Mouse (Mus musculus) lung, postnatal 10 days (tissue): ENCODE results near the gene Cyb561.
A peak's percentile ranks its signal among the peaks of the same experiment; 100 is the strongest.

Experiments
- DNase-seq: peaks from one replicate; pipeline ENCODE4 v3.0.0; 2021

The Cyb561 gene

DNA sequence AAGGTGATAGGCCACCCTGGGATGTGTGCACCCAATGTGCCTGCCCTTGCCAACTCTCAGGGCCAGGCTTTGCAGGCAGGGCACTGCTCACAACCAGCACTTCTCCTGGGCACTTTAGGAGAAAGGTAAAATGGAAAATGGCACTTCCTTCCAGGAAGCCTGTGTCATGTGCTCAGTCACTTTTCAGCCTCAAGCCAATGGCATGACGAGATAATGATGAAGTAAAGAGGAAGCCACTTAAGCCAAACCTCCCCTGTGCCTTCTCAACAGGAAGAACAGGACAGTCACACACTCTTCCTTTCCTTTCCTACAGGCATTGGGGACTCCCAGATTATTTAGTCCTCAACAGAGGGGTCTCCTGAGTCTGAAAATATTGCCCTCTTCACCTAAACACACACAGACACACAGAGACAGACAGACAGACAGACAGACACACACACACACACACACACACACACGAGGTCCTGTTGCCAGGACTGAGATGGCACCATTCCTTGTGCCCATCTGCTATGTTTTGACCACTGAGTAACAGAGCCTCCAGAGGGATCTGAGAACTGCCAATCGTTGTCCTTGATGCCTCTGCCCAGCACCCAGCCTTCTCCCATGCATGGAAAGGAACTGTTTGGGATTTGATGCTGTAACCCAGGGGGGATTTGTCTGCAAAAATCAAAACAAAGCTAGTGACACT is 32.9 kb downstream of the Cyb561 start:
- DNase-seq: no peak

DNA sequence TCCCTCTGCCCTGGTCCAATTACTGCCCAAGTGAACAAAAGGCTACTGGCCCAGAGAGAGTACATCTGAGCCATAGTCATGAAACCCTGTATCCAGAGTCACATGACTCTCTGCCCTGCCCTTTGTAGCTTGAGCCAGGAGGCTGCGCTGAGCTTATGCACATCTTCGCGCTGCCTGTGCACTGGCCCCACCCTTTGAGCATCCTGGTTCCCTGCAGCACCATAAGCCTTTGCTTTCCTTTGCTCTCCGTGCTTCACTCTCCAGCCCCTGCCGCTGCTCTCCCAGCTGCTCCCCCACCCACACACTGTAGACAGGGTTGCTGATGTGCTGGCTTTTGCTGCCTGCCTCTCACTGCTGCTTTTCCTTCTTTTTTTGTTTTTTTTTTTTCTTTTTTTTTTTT is 39.6 kb downstream of the Cyb561 start:
- no peak for DNase-seq

DNA sequence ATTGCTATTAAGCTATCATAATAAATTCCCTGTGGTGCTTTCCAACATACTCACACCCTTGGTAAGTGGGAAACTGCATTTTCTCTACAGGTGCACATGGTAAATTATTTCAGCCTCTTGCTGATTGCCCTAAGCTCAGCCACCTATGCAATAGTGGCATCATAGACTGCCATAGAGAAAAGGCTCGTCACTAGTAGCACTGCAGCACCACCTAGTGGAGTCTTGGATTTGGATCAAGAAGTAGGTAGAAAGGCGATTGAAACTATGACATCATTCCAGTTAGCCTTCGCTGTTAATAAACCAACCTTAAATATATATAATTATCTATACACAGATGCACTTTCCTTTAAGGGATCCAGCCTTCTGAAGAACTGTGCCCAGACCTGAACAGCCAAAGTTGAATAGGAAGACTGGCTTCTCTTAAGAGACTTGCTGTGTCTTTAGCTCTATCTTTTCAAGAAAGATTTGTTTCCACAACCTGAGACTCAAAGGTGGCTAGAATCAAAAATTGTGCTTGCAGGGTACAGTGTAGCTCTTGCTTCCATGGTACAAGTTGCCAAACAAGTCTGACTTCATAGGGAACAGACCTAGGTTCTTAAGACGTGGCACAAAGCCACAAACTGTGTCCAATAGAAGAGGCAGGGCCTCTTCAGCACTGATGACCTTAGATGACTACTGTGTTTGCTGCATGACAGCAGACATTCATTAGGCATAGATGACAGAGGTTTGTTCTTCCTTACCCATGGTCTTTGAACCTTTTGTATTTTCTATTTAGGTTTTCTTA is 41.4 kb downstream of the Cyb561 start:
- peak; percentile 89 for DNase-seq

DNA sequence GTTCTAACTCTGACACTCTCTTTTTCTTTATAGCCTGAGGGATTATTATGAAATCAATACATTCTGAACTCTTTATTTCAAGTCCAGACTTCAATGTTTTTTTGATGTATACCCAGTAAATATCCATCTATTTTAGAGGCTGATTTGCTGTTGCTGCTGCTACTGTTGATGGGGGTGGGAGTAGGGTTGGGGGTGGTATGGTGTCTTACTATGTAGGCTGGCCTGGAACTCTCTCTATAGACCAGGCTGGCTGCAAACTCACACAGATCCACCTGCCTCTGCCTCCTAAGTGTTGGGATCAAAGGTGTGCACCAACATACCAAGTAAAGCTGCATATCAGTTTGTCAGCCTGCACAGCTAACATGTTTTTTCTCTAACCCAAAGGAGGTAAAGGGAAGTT is 42.0 kb downstream of the Cyb561 start:
- no peak for DNase-seq

DNA sequence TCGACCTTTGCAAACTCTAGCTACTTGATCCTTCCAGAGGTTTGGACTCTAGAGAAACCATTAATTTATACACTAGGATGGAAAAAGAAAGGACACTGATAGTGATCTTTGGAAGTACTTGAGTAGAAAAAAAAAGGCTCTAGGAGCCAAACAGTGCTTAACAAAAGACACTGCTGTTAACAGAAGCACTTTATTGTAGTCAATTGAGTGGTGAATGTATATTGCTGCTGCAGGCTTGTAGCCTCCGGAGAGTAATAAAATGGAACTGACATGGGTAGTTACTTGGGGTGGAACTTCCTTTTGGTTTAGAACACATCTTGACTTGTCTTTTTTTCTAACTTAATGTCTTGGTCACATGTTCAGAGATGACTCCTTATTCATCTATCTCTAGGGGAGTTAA is 43.5 kb downstream of the Cyb561 start:
- DNase-seq: no peak

DNA sequence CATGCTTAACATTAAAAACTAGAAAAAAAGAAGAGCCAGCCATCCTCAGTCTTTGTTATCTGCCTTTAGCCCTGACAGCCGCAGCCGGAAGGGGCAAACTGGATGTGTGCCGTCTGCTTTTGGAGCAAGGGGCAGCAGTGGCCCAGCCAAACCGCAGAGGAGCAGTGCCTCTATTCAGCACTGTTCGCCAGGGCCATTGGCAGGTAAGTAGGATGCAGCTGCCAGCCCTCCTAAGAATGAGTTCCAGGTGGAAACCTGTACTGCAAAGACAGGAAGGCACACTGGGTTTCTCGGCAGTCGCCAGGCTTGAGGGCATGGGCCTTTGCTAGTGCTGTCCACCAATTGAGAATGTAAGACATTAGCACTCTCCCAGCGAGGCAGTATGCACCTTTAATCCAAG is 44.2 kb downstream of the Cyb561 start:
- no peak for DNase-seq

DNA sequence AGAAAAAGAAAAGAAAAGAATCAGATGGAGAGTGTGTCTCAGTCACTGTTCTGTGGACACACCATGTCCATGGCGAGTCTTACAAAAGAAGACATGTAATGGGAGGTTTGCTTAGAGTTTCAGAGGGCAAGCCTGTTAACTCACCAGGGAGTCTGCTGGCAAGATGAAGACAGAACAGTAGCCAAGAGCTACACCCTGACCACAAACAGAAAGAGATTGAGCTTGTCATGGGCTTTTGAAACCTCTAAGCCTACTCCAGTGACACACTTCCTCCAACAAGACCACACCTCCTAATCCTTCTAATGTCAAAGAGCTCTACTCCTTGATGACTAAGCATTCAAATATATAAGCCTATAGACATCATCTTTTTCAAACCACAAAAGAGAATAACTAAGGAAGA is 45.8 kb downstream of the Cyb561 start:
- DNase-seq: no peak

DNA sequence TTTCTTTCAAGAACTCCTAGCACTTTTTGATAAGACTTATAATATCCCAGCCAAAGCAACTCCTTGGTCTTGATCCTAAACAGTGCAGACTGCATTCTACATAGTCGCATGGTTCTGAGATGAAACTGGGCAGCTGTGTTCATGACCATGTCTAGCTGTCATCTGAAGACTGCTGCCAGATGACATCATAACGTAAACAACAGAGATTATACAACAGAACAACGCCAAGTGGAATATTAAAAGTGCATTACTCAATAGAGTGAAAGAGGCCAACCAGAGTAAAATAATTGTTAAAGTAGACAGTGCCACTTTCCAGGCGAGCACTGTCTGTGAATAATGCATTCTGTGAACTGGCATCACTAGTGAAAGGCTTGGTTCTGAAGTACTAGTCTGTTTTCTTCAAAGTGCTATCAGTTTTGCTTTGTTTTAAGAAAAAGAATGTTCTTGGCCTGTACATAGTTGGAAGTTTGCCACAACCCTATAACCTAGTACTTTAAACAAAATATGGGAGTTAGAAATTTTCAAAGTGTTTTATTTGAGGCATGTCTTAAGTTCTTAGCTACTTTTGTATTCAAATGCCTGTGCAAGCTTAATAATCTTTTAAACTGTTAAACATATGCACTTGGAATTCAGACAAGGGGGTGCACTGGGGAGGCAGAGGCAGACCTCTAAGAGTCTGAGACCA is 47.5 kb downstream of the Cyb561 start:
- DNase-seq: peak; percentile 78

DNA sequence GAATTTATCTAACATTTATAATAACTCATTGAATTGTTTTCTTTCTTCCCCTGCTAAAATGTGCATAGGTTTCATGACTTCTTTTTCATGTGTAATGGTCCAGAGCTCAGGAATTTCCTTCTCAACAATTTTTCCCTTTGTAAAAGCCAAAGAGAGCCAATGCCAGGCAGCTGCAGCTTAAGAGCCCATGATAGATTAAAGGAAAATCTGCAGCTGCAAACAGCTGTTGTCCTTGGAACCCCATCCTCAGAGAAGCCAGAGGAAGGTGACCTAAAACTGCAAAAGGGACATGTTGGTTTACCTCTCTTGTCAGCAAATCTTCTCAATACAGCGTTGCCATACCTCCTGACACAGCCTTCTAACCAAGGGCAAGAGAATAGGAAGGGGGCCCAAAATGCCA is 50.2 kb downstream of the Cyb561 start:
- DNase-seq: peak; percentile 56

DNA sequence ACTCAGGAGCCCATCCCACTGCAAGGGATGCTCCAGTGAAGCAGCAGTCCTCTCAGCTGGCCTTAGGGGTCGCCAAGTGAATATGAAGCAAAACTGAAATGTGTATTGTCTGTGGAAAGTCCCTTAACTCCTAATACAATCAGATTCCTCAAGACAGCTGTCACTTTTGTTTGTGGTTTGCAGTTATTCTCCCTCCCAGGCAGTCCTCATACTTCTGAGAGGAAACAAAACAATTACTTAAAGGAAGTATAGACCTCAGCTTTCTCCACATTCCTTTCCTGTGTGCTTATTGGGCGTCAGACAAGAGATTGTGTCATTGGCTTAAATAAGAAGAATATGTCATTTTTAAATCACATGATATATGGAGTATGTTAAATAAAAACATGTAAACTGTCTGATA is 51.6 kb downstream of the Cyb561 start:
- DNase-seq: peak; percentile 15

DNA sequence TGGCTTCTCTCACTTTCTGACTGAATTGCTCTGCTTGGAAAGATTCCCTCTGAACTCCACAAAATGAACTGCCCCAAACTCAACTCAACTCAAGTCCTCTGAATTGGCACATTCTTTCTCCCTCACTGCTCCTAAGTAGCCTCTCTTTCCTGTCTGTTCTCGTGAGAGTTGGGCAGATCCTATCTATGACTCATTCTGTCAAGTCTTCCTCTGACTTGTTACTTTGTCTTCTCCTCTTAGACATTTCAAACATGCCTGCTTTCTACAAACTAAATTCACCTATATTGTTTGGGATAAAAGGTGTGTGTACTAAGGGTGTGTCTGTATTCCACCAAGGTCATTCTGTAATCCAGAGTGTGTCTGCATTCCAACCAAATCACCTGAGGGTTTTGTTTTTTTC is 54.0 kb downstream of the Cyb561 start:
- no peak for DNase-seq

DNA sequence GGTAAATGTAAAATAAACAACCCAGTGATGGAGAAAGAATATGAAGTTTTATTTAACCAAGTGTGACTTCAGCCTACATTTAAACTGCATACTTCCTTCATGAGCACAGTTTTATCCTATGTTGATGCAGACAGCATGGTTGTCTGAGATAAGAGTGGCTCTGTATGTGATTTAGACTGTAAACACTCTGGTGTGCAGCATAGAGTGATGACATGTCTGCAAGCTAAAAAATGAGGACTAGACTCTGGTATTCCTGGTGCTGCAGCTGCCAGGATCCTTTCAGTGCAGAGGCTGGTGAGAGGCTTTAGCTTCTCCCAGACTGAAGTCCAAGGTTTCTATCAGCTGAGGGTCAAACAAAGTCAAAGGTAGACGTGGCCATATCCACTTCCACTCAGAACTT is 65.9 kb downstream of the Cyb561 start:
- DNase-seq: no peak

DNA sequence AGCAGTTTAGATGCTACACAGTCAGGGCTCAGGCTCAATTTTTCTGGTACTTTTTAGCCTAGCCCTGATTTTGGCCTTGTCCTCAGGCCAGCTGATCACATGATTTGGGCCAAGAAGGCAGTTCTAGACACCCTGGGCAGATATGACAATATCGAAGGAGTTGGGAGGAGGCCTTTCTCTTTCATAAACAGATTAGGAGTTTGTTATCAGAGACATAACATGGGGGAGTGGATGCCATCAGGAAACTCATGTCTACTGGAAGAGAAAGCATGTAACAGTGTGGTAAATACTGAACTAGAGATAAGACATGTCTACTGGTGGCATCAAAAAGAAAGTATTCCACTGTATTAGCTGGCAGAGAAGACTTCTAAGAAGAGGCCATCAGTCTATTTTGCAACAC is 67.6 kb downstream of the Cyb561 start:
- DNase-seq: no peak
